Comparison of ENCODE assay signal across 10 mouse cellular contexts in the genomic region with DNA sequence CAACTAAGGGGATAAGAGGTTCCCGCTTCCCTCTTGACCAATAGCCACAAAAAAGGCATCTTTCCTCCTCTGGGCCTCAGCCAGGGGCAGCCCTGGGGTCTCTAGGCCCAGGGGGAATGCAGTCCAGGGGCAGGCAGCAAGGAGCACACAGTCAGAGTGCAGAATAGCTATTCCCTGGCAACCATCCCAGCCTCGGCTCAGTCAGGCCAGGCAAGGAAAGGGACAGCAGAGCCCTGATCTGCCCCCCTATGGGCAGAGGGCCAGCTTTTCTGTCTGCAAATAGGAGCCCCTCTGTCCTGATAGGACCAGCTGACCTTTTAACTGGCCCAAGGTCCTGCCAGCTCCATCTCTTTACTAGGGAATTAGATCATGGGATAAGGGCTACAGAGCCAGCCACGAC.
A peak's percentile ranks its signal among the peaks of the same experiment; 100 is the strongest.
DNase-seq lines count a peak whose midpoint lies in the region; ATAC-seq lines count a peak whose summit lies in the region.
"Had no signal": no experiment of that assay in that cellular context is flagged by ENCODE, and none has a peak within 500 bp of the region (broad histone marks: within the 10 kb centered on the region; RNA-seq: fewer than 3 reads in every experiment).

No protein-coding gene starts in this region.

- no peaks in the 10 kb centered on the region for H3K27me3 ChIP-seq in heart, embryonic 13.5 days (replicated peaks)
- H3K27me3 ChIP-seq in kidney, embryonic 16.5 days (ENCODE audit: insufficient read depth, low read length), result no peaks in the 10 kb centered on the region

- peaks cover 65% of the 10 kb centered on the region for H3K4me1 ChIP-seq in heart, embryonic 13.5 days
- H3K4me1 ChIP-seq in kidney, embryonic 16.5 days (ENCODE audit: insufficient read depth, low read length), result no peaks in the 10 kb centered on the region

- WGBS in heart, embryonic 13.5 days, result 29% methylated on average over 3 of the region's 3 CpGs
- WGBS in kidney, embryonic 16.5 days, result 75% methylated on average over 3 of the region's 3 CpGs

- H3K4me2 ChIP-seq in heart, embryonic 13.5 days, result no peak overlapping the region
- H3K4me2 ChIP-seq in kidney, embryonic 16.5 days (replicated peaks; ENCODE audit: low read depth, low read length), result no peak overlapping the region

- H3K36me3 ChIP-seq in heart, embryonic 13.5 days, result peaks cover 91% of the 10 kb centered on the region
- peaks cover 60% of the 10 kb centered on the region for H3K36me3 ChIP-seq in kidney, embryonic 16.5 days (ENCODE audit: insufficient read depth, low read length)
- H3K36me3 ChIP-seq: G1E had no signal

- H3K9me3 ChIP-seq in heart, embryonic 13.5 days, result no peaks in the 10 kb centered on the region
- H3K9me3 ChIP-seq in kidney, embryonic 16.5 days (ENCODE audit: low read length), result no peaks in the 10 kb centered on the region
- H3K9me3 ChIP-seq: G1E had no signal

- peak overlapping the region; percentile 41 for H3K9ac ChIP-seq in heart, embryonic 13.5 days
- H3K9ac ChIP-seq in kidney, embryonic 16.5 days (replicated peaks; ENCODE audit: low read length), result no peak overlapping the region

- H3K27ac ChIP-seq in heart, embryonic 13.5 days (replicated peaks), result peak overlapping the region; percentile 84
- no peak overlapping the region for H3K27ac ChIP-seq in kidney, embryonic 16.5 days (ENCODE audit: low read length)
- H3K27ac ChIP-seq: kidney, postnatal 0 days had no signal

- intact Hi-C loops in left cerebral cortex, postnatal 4 days (cut with DNase I), result no loop called here

- DNase-seq in kidney, postnatal 10 days, result peak; percentile 53
- no peak for DNase-seq in kidney, adult 8-10 months
- DNase-seq in cerebellum, postnatal 14 days, result peak; percentile 46 to 70
- peak; percentile 79 for DNase-seq in left cerebral cortex, postnatal 4 days
- DNase-seq in spleen, postnatal 36 days (ENCODE audit: low spot score in 2 of 2), result no peak
- no peak for DNase-seq in urinary bladder, adult 18-20 months (ENCODE audit: low spot score in 2 of 2)

- ATAC-seq in heart, embryonic 13.5 days (ENCODE audit: extremely low read depth, insufficient number of reproducible peaks, low FRiP score, low TSS enrichment), result peak; percentile 67; the same call in 1 of the 2 replicates
- no peak for ATAC-seq in kidney, embryonic 16.5 days (ENCODE audit: low FRiP score, low TSS enrichment)

- H3K4me3 ChIP-seq in heart, embryonic 13.5 days, result no peak overlapping the region
- no peak overlapping the region for H3K4me3 ChIP-seq in kidney, embryonic 16.5 days (ENCODE audit: low read length)

Comparison
In these comparisons a context has a peak if more than half of its experiments do, and no peak if none do; other contexts are left out.
1. DNase-seq: peak in kidney, postnatal 10 days (single experiment), cerebellum, postnatal 14 days (2 of 2) and left cerebral cortex, postnatal 4 days (single experiment); none in kidney, adult 8-10 months (0 of 2), spleen, postnatal 36 days (0 of 2) and urinary bladder, adult 18-20 months (0 of 2).